Mouse (Mus musculus) CD4-positive helper T cell, adult 2 months (primary cell): Measurements from ENCODE around the gene Nanp.

Experiments used
- DNase-seq: peaks from one replicate; pipeline ENCODE4 v3.0.0-alpha.2; 2012; ENCODE audit warnings: low read depth, missing footprints, low spot score

Nanp gene

GRCm38 (mm10) chr2:150999021-150999420, 40.2 kb downstream of the Nanp start:
- DNase-seq = no peak

- no peak for DNase-seq
Measured at GRCm38 (mm10) chr2:150997618-150998017, 41.6 kb downstream of the Nanp start.

- no peak for DNase-seq
Measured at GRCm38 (mm10) chr2:150995324-150995723, 43.9 kb downstream of the Nanp start.

- no peak for DNase-seq
Measured at GRCm38 (mm10) chr2:150991050-150991449, 48.1 kb downstream of the Nanp start.

GRCm38 (mm10) chr2:150990506-150990905, 48.7 kb downstream of the Nanp start:
- no peak for DNase-seq

GRCm38 (mm10) chr2:150985359-150985758, 53.8 kb downstream of the Nanp start:
- no peak for DNase-seq

GRCm38 (mm10) chr2:150982051-150982450, 57.1 kb downstream of the Nanp start:
- no peak for DNase-seq

- no peak for DNase-seq
Measured at GRCm38 (mm10) chr2:150981524-150981923, 57.7 kb downstream of the Nanp start.

GRCm38 (mm10) chr2:150979861-150980620, 59.2 kb downstream of the Nanp start:
- no peak for DNase-seq
